Mouse (Mus musculus): ENCODE results near the gene Gm45337.
"Not testable (repeated sequence)": the region's sequence is repeated elsewhere in the genome, so short reads cannot be mapped to it uniquely, and the experiment has no call there.

GRCm38 (mm10) chr7:142120629-142121028, 23.8 kb downstream of the Gm45337 start, which contains the start of gene Gm45618:
- not testable (repeated sequence) for TF ChIP-seq CTCF, EP300 (IDR thresholded peaks at IDR 0.05)
